Mouse (Mus musculus) lung, adult 2 months (tissue): ENCODE data around the gene Sp7.

Experiments
- CTCF ChIP-seq: fragments of 200-500 bp; IDR thresholded peaks from 2 replicates; pipeline ENCODE4 v1.5.1; 2011; ENCODE audit warnings: mild to moderate bottlenecking, low read length, control low read depth; ENCODE audit not compliant: insufficient read depth
- POLR2A ChIP-seq: fragments of 200-500 bp; IDR thresholded peaks from 2 replicates; pipeline ENCODE4 v1.6.1; 2011; ENCODE audit warnings: low read depth, mild to moderate bottlenecking, control low read depth, low read length, borderline replicate concordance; ENCODE audit errors: extremely low read depth

DNA sequence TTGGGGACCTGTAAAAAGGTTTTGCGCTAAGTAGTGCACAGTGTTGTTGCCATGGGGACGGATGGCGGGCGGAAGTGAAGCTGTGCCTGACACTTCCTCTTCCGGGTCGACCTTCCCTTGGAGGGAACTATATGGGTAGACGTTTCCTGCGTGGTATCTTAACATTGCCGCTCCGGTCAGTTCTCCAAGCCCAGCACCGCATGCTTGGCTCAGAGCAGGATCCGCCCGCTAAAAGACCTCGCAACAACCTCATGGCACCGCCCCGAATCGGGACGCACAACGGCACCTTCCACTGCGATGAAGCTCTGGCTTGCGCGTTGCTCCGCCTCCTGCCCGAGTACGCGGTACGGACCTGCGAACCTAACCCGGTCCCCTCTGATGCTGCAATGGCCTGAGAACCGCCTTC, 35.4 kb downstream of the Sp7 start, which contains the start of gene Myg1:
- TF ChIP-seq POLR2A: peak; percentile 81; the same call in 1 of the 2 replicates
- TF ChIP-seq CTCF: no peak
